In the genomic region with DNA sequence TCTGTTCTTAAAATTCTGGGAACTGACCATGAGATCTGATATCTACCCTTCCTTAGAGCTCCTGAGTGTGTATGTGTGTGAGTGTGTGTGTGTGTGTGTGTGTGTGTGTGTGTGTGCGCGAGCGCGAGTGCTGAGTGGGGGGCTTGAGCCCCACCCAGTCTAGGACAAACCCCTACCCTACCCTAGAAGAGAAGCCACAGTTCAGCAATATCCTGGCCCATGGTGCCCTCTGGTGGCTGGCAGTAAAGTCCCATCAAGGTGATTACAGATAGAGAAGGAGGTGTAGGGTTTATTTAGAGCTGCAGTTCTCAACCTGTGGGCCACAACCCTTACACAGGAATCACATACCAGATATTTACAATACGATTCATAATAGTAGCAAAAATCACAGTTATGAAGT, we compare ENCODE assay signal across 8 mouse cellular contexts. TPM values are rescaled to one million over a fixed set of nuclear protein-coding genes. Genes with fewer than 3 reads are reported as not detected.
DNase-seq lines count a peak whose midpoint lies in the region; ATAC-seq and TF ChIP-seq lines count a peak whose summit lies in the region.

No protein-coding gene starts in this region.

- H3K4me3 ChIP-seq in cortical plate, adult 2 months (ENCODE audit: insufficient read depth, low read length): no peak overlapping the region
- no peak overlapping the region for H3K4me3 ChIP-seq in hindbrain, embryonic 14.5 days (replicated peaks; ENCODE audit: low read length)
- H3K4me3 ChIP-seq in limb, embryonic 10.5 days: no peak overlapping the region
- no peak overlapping the region for H3K4me3 ChIP-seq in neural tube, embryonic 14.5 days (ENCODE audit: low read depth, low read length)

- no peak overlapping the region for H3K27ac ChIP-seq in cortical plate, adult 2 months (ENCODE audit: insufficient read depth, low read length)
- no peak overlapping the region for H3K27ac ChIP-seq in hindbrain, embryonic 14.5 days
- no peak overlapping the region for H3K27ac ChIP-seq in limb, embryonic 10.5 days
- no peak overlapping the region for H3K27ac ChIP-seq in neural tube, embryonic 14.5 days (ENCODE audit: low read depth, low read length)

- H3K4me2 ChIP-seq in hindbrain, embryonic 14.5 days (replicated peaks): no peak overlapping the region
- H3K4me2 ChIP-seq in neural tube, embryonic 14.5 days (ENCODE audit: low read depth, low read length): no peak overlapping the region

- peak; percentile 66 to 73 for DNase-seq in left cerebral cortex, adult 18-20 months (ENCODE audit: low spot score in 2 of 2)
- DNase-seq in left cerebral cortex, adult 11 months (ENCODE audit: low spot score): no peak
- DNase-seq in NIH3T3 (ENCODE audit: low read depth): peak; percentile 60
- DNase-seq in hindbrain, embryonic 14.5 days (ENCODE audit: low spot score): peak; percentile 71
- peak; percentile 60 for DNase-seq in limb, embryonic 10.5 days (ENCODE audit: low spot score)
- DNase-seq in c-Kit-positive CD71-positive TER-119-positive erythroid progenitor cells, embryonic 14.5 days (ENCODE audit: low spot score): no peak

- H3K9me3 ChIP-seq in hindbrain, embryonic 14.5 days (ENCODE audit: control insufficient read depth, low read length): no peaks in the 10 kb centered on the region
- no peaks in the 10 kb centered on the region for H3K9me3 ChIP-seq in limb, embryonic 10.5 days (replicated peaks)
- H3K9me3 ChIP-seq in neural tube, embryonic 14.5 days (ENCODE audit: control insufficient read depth, low read length): no peaks in the 10 kb centered on the region

- no peak for TF ChIP-seq POLR2A in cortical plate, adult 2 months (IDR thresholded peaks at IDR 0.05; ENCODE audit: extremely low read depth, insufficient read depth, low read length)

- no peaks in the 10 kb centered on the region for H3K36me3 ChIP-seq in hindbrain, embryonic 14.5 days (replicated peaks; ENCODE audit: control insufficient read depth, insufficient read depth)
- no peaks in the 10 kb centered on the region for H3K36me3 ChIP-seq in limb, embryonic 10.5 days
- H3K36me3 ChIP-seq in neural tube, embryonic 14.5 days (ENCODE audit: control insufficient read depth, insufficient read depth, low read length): no peaks in the 10 kb centered on the region

- TF ChIP-seq CTCF in cortical plate, adult 2 months (IDR thresholded peaks at IDR 0.05; ENCODE audit: extremely low read depth, insufficient read depth, low read length): peak; percentile 94

- H3K9ac ChIP-seq in hindbrain, embryonic 14.5 days: no peak overlapping the region
- no peak overlapping the region for H3K9ac ChIP-seq in neural tube, embryonic 14.5 days (replicated peaks; ENCODE audit: low read depth, low read length)

- H3K4me1 ChIP-seq in cortical plate, adult 2 months (ENCODE audit: control insufficient read depth, insufficient read depth, low read length): no peaks in the 10 kb centered on the region
- H3K4me1 ChIP-seq in hindbrain, embryonic 14.5 days (replicated peaks; ENCODE audit: control insufficient read depth, insufficient read depth, low read length): no peaks in the 10 kb centered on the region
- H3K4me1 ChIP-seq in limb, embryonic 10.5 days: 0 out of 2 replicates have a peak, but pooled peaks cover 5% of the 10 kb centered on the region
- no peaks in the 10 kb centered on the region for H3K4me1 ChIP-seq in neural tube, embryonic 14.5 days (ENCODE audit: control insufficient read depth, insufficient read depth, low read length)

- no peaks in the 10 kb centered on the region for H3K27me3 ChIP-seq in hindbrain, embryonic 14.5 days (ENCODE audit: control insufficient read depth, insufficient read depth, low read length)
- no peaks in the 10 kb centered on the region for H3K27me3 ChIP-seq in limb, embryonic 10.5 days (ENCODE audit: low read depth, poor library complexity, severe bottlenecking)
- no peaks in the 10 kb centered on the region for H3K27me3 ChIP-seq in neural tube, embryonic 14.5 days (ENCODE audit: control insufficient read depth, insufficient read depth, low read length)

- ATAC-seq in hindbrain, embryonic 14.5 days (ENCODE audit: low FRiP score): peak; percentile 40; the same call in 1 of the 2 replicates
- peak; percentile 75 for ATAC-seq in neural tube, embryonic 14.5 days (ENCODE audit: low read depth)

- WGBS in hindbrain, embryonic 14.5 days: 23% methylated on average over 5 of the region's 5 CpGs
- 39% methylated on average over 5 of the region's 5 CpGs for whole genome bisulfite sequencing in limb, embryonic 10.5 days
- 22% methylated on average over 5 of the region's 5 CpGs for WGBS in neural tube, embryonic 14.5 days

RNA-seq across cellular contexts. Expression of gene Wipi2, which starts 7.6 kb away (rescaled TPM):
- total RNA-seq in left cerebral cortex, adult 18-20 months (2021): 100 to 1,000 TPM in 1 of 2 experiments, 10 to 100 TPM in 1; 93.2 to 102 TPM
- polyA plus RNA-seq in cortical plate, adult 2 months (2012; rRNA removed): 72.2 and 74.3 TPM in 2 replicates
- polyA plus RNA-seq in hindbrain, embryonic 14.5 days (2014; fragmentation: Nextera tagmentation; extraction: Ambion mirVana): 46.0 TPM in 2 replicates
- 69.4 and 71.6 TPM in 2 replicates for polyA plus RNA-seq in limb, embryonic 10.5 days (2016; fragmentation: Nextera tagmentation; extraction: Ambion mirVana)
- polyA plus RNA-seq in neural tube, embryonic 14.5 days (2014; fragmentation: Nextera tagmentation; extraction: Ambion mirVana): 40.4 and 53.1 TPM in 2 replicates

RNA-seq across cellular contexts. Expression of gene Mmd2, which starts 11.3 kb away (rescaled TPM):
- total RNA-seq in left cerebral cortex, adult 18-20 months (2021): 100 to 1,000 TPM; 102 to 105 TPM
- polyA plus RNA-seq in cortical plate, adult 2 months (2012; rRNA removed): 96.9 and 99.1 TPM in 2 replicates
- polyA plus RNA-seq in hindbrain, embryonic 14.5 days (2014; fragmentation: Nextera tagmentation; extraction: Ambion mirVana): 51.7 and 64.2 TPM in 2 replicates
- 0.09 and 0.28 TPM in 2 replicates for polyA plus RNA-seq in limb, embryonic 10.5 days (2016; fragmentation: Nextera tagmentation; extraction: Ambion mirVana)
- polyA plus RNA-seq in neural tube, embryonic 14.5 days (2014; fragmentation: Nextera tagmentation; extraction: Ambion mirVana): 59.7 and 59.9 TPM in 2 replicates

Comparison
In these comparisons a context has a peak if more than half of its experiments do, and no peak if none do; other contexts are left out.
1. DNase-seq: peak in left cerebral cortex, adult 18-20 months (2 of 2), NIH3T3 (single experiment), hindbrain, embryonic 14.5 days (single experiment) and limb, embryonic 10.5 days (single experiment); none in left cerebral cortex, adult 11 months (single experiment) and c-Kit-positive CD71-positive TER-119-positive erythroid progenitor cells, embryonic 14.5 days (single experiment).
2. RNA of gene Mmd2, which starts 11.3 kb away (polyA plus RNA-seq): 96.9 to 99.1 TPM in cortical plate, adult 2 months, 59.7 to 59.9 TPM in neural tube, embryonic 14.5 days and 51.7 to 64.2 TPM in hindbrain, embryonic 14.5 days; 0.09 to 0.28 TPM in limb, embryonic 10.5 days; every median in the first group is over 10 times any median in the second.